Comparison of ENCODE assay signal across 7 mouse cellular contexts in genomic region chr9:47530544-47530921, GRCm38 (mm10). TPM values are rescaled to one million over a fixed set of nuclear protein-coding genes. Genes with fewer than 3 reads are reported as not detected.
A peak's percentile ranks its signal among the peaks of the same experiment; 100 is the strongest.
DNase-seq lines count a peak whose midpoint lies in the region; ATAC-seq and TF ChIP-seq lines count a peak whose summit lies in the region.

No protein-coding gene starts in this region.

- no peaks in the 10 kb centered on the region for H3K36me3 ChIP-seq in lung, embryonic 14.5 days (ENCODE audit: insufficient read depth)
- H3K36me3 ChIP-seq in embryonic facial prominence, embryonic 15.5 days: no peaks in the 10 kb centered on the region
- no peaks in the 10 kb centered on the region for H3K36me3 ChIP-seq in hindbrain, postnatal 0 days (ENCODE audit: insufficient read depth, low read length)
- H3K36me3 ChIP-seq in myocyte (ENCODE audit: control insufficient read depth, insufficient read depth): no peaks in the 10 kb centered on the region

- WGBS in lung, embryonic 14.5 days: under 1% methylated on average over 28 of the region's 30 CpGs
- 0% methylated on average over 29 of the region's 30 CpGs for WGBS in embryonic facial prominence, embryonic 15.5 days
- under 1% methylated on average over 24 of the region's 30 CpGs for WGBS in hindbrain, postnatal 0 days

- H3K27me3 ChIP-seq in lung, embryonic 14.5 days (ENCODE audit: insufficient read depth, low read length): peaks cover 46% of the 10 kb centered on the region
- peaks cover 25% of the 10 kb centered on the region; the same call in 1 of the 2 replicates for H3K27me3 ChIP-seq in embryonic facial prominence, embryonic 15.5 days
- H3K27me3 ChIP-seq in hindbrain, postnatal 0 days (ENCODE audit: insufficient read depth, low read length): no peaks in the 10 kb centered on the region
- no peaks in the 10 kb centered on the region for H3K27me3 ChIP-seq in myocyte (ENCODE audit: control insufficient read depth, insufficient read depth, insufficient read length)

- TF ChIP-seq CTCF in lung, embryonic 14.5 days (IDR thresholded peaks at IDR 0.05; ENCODE audit: low read depth): no peak
- TF ChIP-seq CTCF in hindbrain, postnatal 0 days (IDR thresholded peaks at IDR 0.05; ENCODE audit: low read depth): no peak

- no peaks in the 10 kb centered on the region for H3K9me3 ChIP-seq in lung, embryonic 14.5 days (ENCODE audit: low read depth, low read length)
- H3K9me3 ChIP-seq in embryonic facial prominence, embryonic 15.5 days (replicated peaks): no peaks in the 10 kb centered on the region
- no peaks in the 10 kb centered on the region for H3K9me3 ChIP-seq in hindbrain, postnatal 0 days (ENCODE audit: low read length)

- peak overlapping the region; percentile 64 for H3K9ac ChIP-seq in lung, embryonic 14.5 days
- H3K9ac ChIP-seq in embryonic facial prominence, embryonic 15.5 days: peak overlapping the region; percentile 54
- H3K9ac ChIP-seq in hindbrain, postnatal 0 days (replicated peaks; ENCODE audit: low read length): peak overlapping the region; percentile 76

- peak overlapping the region; percentile 49 for H3ac ChIP-seq in myocyte (ENCODE audit: control insufficient read depth, insufficient read length)

- ATAC-seq in lung, embryonic 14.5 days (ENCODE audit: insufficient read depth): peak; percentile 29; the same call in 1 of the 2 replicates
- ATAC-seq in embryonic facial prominence, embryonic 15.5 days (ENCODE audit: insufficient number of reproducible peaks, low FRiP score, low TSS enrichment, low read depth): peak; percentile 36; the same call in 1 of the 2 replicates
- peak; percentile 52 for ATAC-seq in hindbrain, postnatal 0 days

- H3K4me1 ChIP-seq in lung, embryonic 14.5 days (ENCODE audit: insufficient read depth): no peaks in the 10 kb centered on the region
- peaks cover 34% of the 10 kb centered on the region for H3K4me1 ChIP-seq in embryonic facial prominence, embryonic 15.5 days
- H3K4me1 ChIP-seq in hindbrain, postnatal 0 days (ENCODE audit: insufficient read depth, low read length): peaks cover 10% of the 10 kb centered on the region; the same call in 1 of the 2 replicates

- peak overlapping the region; percentile 69 for H3K27ac ChIP-seq in lung, embryonic 14.5 days (ENCODE audit: low read depth)
- peak overlapping the region; percentile 69 for H3K27ac ChIP-seq in embryonic facial prominence, embryonic 15.5 days (replicated peaks)
- H3K27ac ChIP-seq in hindbrain, postnatal 0 days: peak overlapping the region; percentile 88

- H3K79me2 ChIP-seq in myocyte (ENCODE audit: control insufficient read depth, insufficient read depth): peaks cover 35% of the 10 kb centered on the region

- peak overlapping the region; percentile 67 for H3K4me3 ChIP-seq in lung, embryonic 14.5 days (ENCODE audit: low read depth, low read length)
- H3K4me3 ChIP-seq in embryonic facial prominence, embryonic 15.5 days (replicated peaks): peak overlapping the region; percentile 72
- H3K4me3 ChIP-seq in hindbrain, postnatal 0 days (ENCODE audit: low read length): peak overlapping the region; percentile 70
- H3K4me3 ChIP-seq in myocyte: peak overlapping the region; percentile 60

- H3K4me2 ChIP-seq in lung, embryonic 14.5 days: peak overlapping the region; percentile 89
- peak overlapping the region; percentile 94 for H3K4me2 ChIP-seq in embryonic facial prominence, embryonic 15.5 days (replicated peaks)
- H3K4me2 ChIP-seq in hindbrain, postnatal 0 days (ENCODE audit: low read depth, low read length): peak overlapping the region; percentile 83
- peak overlapping the region; percentile 81 for H3K4me2 ChIP-seq in myocyte (ENCODE audit: low read depth)

- no peak for TF ChIP-seq POLR2A in myocyte (IDR thresholded peaks at IDR 0.05; ENCODE audit: insufficient read length, low read depth)

- no peak for DNase-seq in lung, embryonic 14.5 days
- DNase-seq in lung, postnatal 4 days: no peak
- no peak for DNase-seq in hindbrain, postnatal 0 days (ENCODE audit: low spot score)
- DNase-seq in layer of hippocampus, adult 18-20 months (ENCODE audit: low spot score in 2 of 2): no peak
- DNase-seq in layer of hippocampus, adult 9-11 months: no peak

TF ChIP-seq in myocyte, 11 proteins besides CTCF, POLR2A, EP300 and RAD21:
- TF ChIP-seq TCF3 (IDR thresholded peaks at IDR 0.05; ENCODE audit: insufficient read length, low read depth): no peak
- no peak for TF ChIP-seq MAX (IDR thresholded peaks at IDR 0.05; ENCODE audit: low read depth)
- TF ChIP-seq SRF (IDR thresholded peaks at IDR 0.05; ENCODE audit: control insufficient read depth, insufficient read length, low read depth): no peak
- no peak for TF ChIP-seq TCF12 (IDR thresholded peaks at IDR 0.05; ENCODE audit: insufficient read depth, poor library complexity, severe bottlenecking)
- no peak for TF ChIP-seq REST (IDR thresholded peaks at IDR 0.05; ENCODE audit: insufficient read depth, insufficient read length)
- no peak for TF ChIP-seq MYOG (IDR thresholded peaks at IDR 0.05; ENCODE audit: control insufficient read depth in 1 of 3, insufficient read depth in 1 of 3, insufficient read length in 2 of 3, low read depth in 2 of 3)
- no peak for TF ChIP-seq MYOD1 (IDR thresholded peaks at IDR 0.05; ENCODE audit: control insufficient read depth in 1 of 3, insufficient read length in 2 of 3, low read depth in 2 of 3)
- no peak for TF ChIP-seq CEBPB (IDR thresholded peaks at IDR 0.05; ENCODE audit: insufficient read depth, poor library complexity, severe bottlenecking)
- no peak for TF ChIP-seq E2F4 (IDR thresholded peaks at IDR 0.05; ENCODE audit: insufficient read depth)
- TF ChIP-seq POLR2AphosphoS2 (IDR thresholded peaks at IDR 0.05; ENCODE audit: insufficient read length, low read depth): no peak
- no peak for TF ChIP-seq USF1 (IDR thresholded peaks at IDR 0.05; ENCODE audit: low read depth)

RNA-seq across cellular contexts. Expression of gene Cadm1, which starts 0.6 kb away (rescaled TPM):
- 93.7 and 94.5 TPM in 2 replicates for polyA plus RNA-seq in lung, embryonic 14.5 days (2014; fragmentation: Nextera tagmentation; extraction: Ambion mirVana)
- 57.0 and 65.2 TPM in 2 replicates for polyA plus RNA-seq in embryonic facial prominence, embryonic 15.5 days (2015; fragmentation: Nextera tagmentation; extraction: Ambion mirVana)
- 115 and 117 TPM in 2 replicates for total RNA-seq in hindbrain, postnatal 0 days (2014; rRNA removed)
- 187 and 203 TPM in 2 replicates for polyA plus RNA-seq in hindbrain, postnatal 0 days (2015; fragmentation: Nextera tagmentation; extraction: Ambion mirVana)
- 9.3 TPM for polyA plus RNA-seq in myocyte (2012; fragmentation: generic; extraction: Trizol)
- 100 to 1,000 TPM; 246 to 270 TPM for total RNA-seq in layer of hippocampus, adult 18-20 months (2021)
